Mouse (Mus musculus): ENCODE measurements at regions not wholly inside any gene's neighbourhood (a gene's known extent, or its start where the extent isn't known, plus 50 kb on each side); places are given as distances from the start of the nearest gene placed in this dataset.

DNA sequence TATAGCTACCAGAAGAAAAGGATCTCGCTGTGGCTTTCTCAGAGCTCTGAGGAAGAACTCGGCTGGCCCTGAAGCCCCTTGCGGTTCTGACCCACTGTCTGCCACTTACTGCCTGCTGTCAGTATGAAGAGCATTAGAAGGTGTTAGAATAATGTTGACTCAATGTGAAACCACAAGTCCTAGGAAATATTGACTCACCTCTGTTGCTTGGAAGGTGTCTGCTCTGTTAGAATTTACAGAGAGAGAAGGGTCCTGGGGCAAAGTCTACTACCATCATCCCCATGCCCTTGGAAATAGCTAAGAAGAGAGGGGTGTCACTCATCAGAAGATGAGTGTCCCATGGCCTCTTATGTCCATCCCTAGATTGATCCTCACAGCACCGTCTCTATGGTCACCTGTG, 197.9 kb downstream of the Hlx start:
- DNase-seq: no peak

DNA sequence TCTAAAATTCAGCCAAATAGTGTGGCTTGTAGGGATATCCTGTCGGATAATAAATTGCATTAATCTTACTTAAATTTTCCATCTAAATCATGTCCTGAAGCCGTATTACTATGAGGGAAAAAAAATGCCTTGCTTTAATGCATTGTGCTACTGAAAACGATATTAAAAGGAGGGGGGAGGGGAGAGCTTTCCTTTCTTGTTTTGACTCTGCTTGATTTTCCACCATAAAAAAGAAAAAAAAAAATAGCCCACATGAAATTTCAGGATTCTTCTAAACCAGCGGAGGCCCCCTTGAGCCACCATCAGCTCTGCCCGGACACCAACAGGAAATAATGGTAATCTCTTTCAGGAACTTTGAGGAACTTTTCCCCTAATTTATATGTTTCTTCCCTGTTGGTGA, 198.5 kb downstream of the Hlx start:
- no peak for DNase-seq

- DNase-seq: no peak
Measured at GRCm38 (mm10) chr1:184532488-184533055, 199.8 kb downstream of the Hlx start.

- no peak for DNase-seq
Measured at GRCm38 (mm10) chr1:184530606-184531320, 201.7 kb downstream of the Hlx start.

DNA sequence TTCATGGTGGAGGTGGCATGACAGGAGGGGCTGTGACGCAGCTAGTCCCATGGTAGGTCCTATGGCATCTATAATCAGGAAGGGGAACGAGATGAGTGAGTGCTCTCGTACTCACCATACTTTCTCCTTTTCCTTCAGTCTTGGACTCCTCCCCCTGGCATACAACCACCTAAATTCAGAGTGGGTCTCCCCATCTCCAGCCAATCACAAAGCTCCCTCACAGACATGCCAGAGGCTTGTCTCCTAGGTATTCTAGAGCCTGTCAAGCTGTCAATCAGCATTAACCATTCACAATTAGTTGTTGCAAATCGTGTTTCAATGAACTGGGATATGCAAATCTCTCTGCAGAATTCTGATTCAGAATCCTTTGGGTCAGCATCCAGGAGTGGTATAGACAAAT, 206.7 kb downstream of the Hlx start:
- no peak for DNase-seq

DNA sequence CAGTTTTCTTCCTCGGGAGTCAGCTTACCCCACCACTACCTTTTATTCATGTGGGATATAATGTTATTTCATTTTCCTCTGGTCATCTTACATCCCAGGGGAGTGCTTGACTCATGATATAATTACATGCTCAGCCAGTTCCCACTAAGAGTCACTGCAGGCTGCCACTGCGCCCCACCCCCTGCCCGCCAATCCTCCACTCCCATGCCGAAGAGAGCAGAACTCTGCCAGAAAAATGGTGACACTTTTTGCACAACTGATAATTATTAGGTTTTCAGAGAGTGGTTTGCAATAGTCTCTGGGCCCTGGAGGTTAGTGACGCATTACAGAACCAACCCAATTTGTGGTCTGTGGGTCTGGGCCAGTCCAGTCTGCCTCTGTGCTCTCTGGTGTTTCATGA, 212.9 kb downstream of the Hlx start:
- DNase-seq: no peak

GRCm38 (mm10) chr1:184504663-184505062, 227.8 kb downstream of the Hlx start:
- DNase-seq: no peak

GRCm38 (mm10) chr1:184503827-184504355, 228.5 kb downstream of the Hlx start:
- DNase-seq: peak; percentile 82

DNA sequence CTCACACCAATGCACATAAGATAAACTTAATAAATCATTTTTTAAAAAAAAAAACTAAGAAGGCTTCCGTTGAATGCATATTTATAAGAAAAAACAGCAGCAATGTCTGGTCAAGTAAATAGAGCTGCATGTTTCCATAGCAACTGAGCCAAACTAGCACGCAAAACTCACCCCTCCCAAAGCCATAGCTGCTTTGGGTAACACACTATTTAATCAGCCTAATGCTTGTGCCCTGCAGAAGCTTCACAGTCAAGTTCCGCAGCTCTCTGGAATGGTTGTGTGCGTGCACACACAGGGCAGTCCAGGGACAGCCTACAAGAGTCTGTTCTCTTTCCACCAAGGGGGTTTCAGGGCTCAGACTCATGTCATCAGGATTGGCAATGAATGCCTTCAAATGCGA, 231.7 kb downstream of the Hlx start:
- DNase-seq: no peak

DNA sequence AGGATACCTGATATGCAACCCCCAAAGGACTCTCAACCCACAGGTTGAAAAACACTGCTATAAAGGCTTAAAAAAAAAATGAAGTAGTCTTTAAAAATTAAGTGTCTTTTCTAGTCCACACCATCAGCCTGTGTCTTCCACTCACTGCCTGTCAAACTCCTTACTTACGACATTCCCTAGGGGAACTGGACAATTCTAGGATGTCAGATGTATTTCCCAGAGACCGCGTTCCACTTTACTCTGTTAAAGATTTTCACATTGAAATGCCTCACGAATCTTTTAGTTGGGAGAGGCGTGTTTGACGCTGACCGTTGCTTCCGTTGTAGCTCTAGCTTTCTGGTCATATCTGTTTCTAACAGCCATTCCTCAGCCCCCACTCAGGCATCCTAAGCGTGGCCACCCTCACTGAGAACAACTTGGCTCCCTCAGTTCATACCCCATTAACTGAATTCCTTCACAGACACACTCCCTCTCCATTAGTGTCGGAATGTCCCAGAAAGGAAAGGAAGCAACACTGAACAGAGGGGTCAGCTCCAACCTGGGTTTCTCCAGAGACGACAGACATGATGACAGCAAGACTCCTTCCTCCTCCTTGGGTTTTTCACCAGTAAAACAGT, 233.4 kb downstream of the Hlx start:
- DNase-seq: peak; percentile 76

DNA sequence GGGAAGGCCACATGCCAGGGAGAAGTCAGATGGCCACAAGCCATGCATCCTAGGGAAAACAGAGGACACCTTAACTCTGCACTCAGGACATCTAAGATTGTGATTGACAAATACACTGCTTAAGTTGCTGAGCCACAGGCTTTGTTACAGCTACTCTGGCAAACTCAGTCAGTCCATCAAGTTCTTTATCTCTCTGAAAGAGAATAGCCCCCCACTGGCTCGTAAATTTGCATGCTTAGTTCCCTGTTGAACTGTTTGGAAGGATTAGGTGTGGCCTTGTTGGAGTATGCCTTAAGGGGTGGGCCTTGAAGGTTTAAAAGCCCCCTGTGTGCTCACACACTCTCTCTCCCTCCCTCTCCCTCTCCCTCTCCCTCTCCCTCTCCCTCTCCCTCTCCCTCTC, 235.4 kb downstream of the Hlx start:
- no peak for DNase-seq

DNA sequence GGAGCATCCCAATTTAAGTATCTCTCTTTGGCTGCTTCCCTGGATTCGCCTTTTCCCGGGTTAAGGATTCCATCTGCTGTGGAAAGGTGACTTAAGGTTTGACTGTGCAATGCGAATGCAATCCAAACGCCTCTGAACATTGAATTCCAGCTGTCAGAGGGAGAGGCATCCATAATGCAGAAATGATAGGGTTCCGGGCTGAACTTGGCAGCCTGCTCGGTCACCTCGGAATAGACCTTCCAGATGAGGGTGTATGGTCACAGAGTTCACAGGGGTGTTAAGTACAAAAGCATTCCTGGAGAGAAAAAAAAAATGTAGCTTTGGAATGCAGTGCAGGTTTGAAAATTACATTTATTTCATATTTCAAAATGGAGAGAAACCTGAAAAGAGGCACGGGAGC, 238.6 kb downstream of the Hlx start:
- DNase-seq: no peak

DNA sequence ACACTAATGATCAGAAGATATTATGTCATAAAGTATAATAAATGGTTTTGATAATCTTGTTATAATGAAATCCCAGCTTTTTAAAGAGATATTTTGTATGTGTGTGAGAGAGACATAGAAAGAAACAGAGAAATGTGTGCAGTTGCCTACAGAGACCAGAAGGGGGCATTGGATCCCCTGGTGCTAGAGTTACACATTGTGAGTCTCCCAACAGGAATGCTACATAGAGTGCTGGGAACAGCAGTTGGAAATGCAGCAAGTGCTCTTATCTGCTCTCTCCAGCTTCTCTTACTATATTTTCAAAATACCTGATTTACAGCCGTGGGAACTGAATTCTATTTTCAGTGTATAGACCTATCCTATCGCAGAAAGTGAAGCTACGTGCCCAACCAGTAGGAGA, 240.3 kb downstream of the Hlx start:
- DNase-seq: no peak

GRCm38 (mm10) chr1:184491252-184491651, 241.2 kb downstream of the Hlx start:
- no peak for DNase-seq

- DNase-seq: no peak
Measured at GRCm38 (mm10) chr1:184487409-184487808, 245.0 kb downstream of the Hlx start.

DNA sequence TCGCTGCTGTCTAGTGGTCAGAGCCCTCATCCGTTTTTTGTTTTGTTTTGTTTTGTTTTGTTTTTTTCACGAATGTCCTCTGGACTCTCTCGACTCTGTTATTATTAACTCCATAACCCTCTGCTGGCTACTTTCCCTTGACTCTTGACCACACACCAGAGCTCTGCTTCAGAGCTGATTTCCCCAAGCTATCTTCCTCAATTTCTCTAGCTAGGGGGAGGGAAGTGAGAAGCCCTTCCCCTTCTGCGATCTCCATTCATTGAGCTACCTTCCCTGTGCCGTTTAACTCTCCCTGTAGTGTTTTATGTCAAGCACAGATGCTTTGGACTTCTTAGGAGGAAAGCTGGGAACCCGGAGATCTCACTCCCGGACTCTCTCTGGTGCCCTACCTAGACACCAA, 247.6 kb downstream of the Hlx start:
- no peak for DNase-seq

- peak; percentile 40 for DNase-seq
Measured at GRCm38 (mm10) chr1:184483371-184483770, 249.0 kb downstream of the Hlx start.

DNA sequence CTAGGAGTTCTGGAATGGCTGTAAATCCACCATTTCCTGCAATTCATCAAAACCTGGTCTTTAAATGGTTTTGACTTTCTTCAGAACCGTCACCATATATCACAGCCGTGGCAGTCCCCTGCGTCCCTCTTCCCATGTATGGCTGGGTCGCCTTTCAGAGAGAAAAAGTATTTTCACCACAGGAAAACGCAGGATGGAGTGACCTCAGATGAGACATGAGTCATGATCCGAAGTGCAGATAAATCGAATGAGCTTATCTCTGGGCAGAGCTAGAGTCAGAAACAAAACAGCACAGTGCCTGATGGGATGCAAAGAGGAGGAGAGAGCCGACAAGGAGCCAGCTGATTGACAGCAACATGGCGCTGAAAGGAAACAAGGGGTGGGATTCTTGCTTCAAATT, 250.4 kb downstream of the Hlx start:
- DNase-seq: no peak

DNA sequence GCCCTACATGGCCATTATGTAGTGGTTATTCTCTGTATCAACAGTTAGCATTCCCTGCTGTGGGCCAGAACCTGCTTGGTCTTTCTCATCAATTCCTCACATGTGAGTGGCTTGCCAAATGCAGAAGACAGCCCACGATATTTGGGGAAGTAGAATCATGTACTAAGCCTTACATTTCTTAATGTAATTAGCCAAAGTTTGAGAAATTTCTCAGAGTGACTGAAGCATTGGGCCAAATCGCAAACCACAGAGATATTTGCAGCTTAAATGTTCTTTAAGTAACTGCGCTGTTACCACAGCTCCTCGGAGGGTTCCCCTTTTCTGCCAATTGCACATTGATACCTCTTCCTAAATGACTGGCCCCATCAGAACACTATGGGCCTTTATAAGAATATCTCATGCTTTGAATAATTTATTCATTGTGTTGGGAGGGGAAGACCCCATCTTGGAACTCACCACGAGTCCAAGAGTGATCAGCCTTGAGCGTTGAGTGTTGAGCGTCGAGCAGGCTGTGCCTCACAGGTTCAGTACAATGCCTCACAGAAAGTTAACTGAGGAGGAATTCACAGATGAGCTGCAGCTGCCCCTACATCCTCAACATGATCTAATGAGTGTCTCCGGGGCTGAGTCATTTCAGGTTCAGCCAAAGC, 251.7 kb downstream of the Hlx start:
- peak; percentile 43 for DNase-seq

GRCm38 (mm10) chr1:184478006-184478405, 254.4 kb downstream of the Hlx start:
- peak; percentile 76 for DNase-seq

DNA sequence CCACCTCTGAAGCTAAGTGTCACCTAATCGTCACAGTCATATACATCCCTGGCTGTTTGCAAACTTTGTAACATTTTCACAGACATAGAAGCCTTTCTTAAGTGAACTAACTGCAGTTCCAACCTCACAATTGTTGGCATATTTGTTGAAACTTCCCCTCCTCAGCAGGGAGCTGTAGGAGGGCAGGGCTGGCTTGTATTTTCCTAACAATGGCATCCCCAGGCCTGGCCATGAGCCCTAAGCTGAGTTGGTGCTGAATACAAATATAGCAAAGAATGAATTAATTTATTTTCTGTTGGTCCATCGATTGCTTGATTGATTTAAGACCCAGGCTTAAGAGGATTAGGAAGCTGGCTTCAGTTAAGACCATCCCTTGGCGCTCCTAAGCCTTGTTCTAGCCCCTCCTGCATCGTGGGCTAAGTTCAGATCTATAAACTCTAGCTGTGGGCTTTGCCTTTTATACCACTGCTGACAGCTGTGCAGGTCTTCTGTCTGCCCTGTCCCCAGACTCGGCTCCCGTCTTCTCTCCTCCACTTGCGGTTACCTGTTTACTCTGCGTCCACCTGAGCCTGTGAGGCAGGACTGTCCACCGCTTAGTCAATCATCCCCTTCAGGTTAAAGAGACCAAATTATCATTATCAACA, 269.8 kb downstream of the Hlx start:
- no peak for DNase-seq

DNA sequence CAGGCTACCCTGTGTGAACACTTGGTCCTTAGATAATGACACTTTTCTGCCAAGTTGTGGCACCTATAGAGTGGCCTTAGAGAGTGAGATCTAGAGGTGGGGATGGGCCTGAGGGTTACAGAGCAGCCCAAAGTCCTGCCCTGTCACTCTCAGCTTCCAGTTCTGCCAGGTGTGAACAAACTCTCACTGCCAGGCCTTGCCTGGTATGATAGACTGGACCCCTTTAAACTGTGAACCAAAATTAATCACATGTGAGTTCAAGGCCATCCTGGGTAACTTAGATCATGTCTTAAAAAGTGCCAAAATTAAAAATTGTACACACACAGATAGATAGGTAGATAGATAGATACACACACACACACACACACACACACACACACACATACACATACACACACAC, 271.0 kb downstream of the Hlx start:
- no peak for DNase-seq

GRCm38 (mm10) chr1:184456727-184457126, 275.7 kb downstream of the Hlx start:
- DNase-seq: no peak
